Mouse (Mus musculus) midbrain, embryonic 14.5 days (tissue): ENCODE results near the gene Fndc3a. TPM values are rescaled to one million over a fixed set of nuclear protein-coding genes. Genes with fewer than 3 reads are reported as not detected.
A peak's percentile ranks its signal among the peaks of the same experiment; 100 is the strongest.

Experiments used
- ATAC-seq: fragments of 200-750 bp; cut with Nextera tagmentation; 2 replicates; pipeline ENCODE4 v1.8.0; 2017; ENCODE audit warnings: moderate number of reproducible peaks, moderate library complexity; ENCODE audit not compliant: low FRiP score, low TSS enrichment
- DNase-seq: peaks from one replicate; pipeline ENCODE4 v3.0.0-alpha.2; 2015
- H3K27ac ChIP-seq: fragments of 300-500 bp; sonication (generic); replicated peaks from 2 replicates; pipeline ENCODE4 v1.5.1; 2014; ENCODE audit warnings: mild to moderate bottlenecking, low read depth, low read length, moderate library complexity
- H3K27me3 ChIP-seq: fragments of 300-500 bp; sonication (generic); 2 replicates; pipeline ENCODE4 v1.6.1; 2014; ENCODE audit warnings: low read length, control low read depth, mixed read lengths; ENCODE audit not compliant: control insufficient read depth, insufficient read depth
- H3K36me3 ChIP-seq: fragments of 300-500 bp; sonication (generic); 2 replicates; pipeline ENCODE4 v1.6.1; 2014; ENCODE audit warnings: low read length, control low read depth; ENCODE audit not compliant: control insufficient read depth, insufficient read depth
- H3K4me1 ChIP-seq: fragments of 300-500 bp; sonication (generic); 2 replicates; pipeline ENCODE4 v1.6.1; 2014; ENCODE audit warnings: mild to moderate bottlenecking, antibody characterized with exemption, low read length, control low read depth; ENCODE audit not compliant: control insufficient read depth, insufficient read depth
- H3K4me2 ChIP-seq: fragments of 300-500 bp; sonication (generic); 2 replicates; pipeline ENCODE4 v1.6.1; 2014; ENCODE audit warnings: mild to moderate bottlenecking, low read length, moderate library complexity
- H3K4me3 ChIP-seq: fragments of 300-500 bp; sonication (generic); replicated peaks from 2 replicates; pipeline ENCODE4 v1.5.1; 2014; ENCODE audit warnings: low read depth, low read length
- H3K9ac ChIP-seq: fragments of 300-500 bp; sonication (generic); replicated peaks from 2 replicates; pipeline ENCODE4 v1.6.1; 2014; ENCODE audit warnings: mild to moderate bottlenecking, low read length, moderate library complexity
- H3K9me3 ChIP-seq: fragments of 300-500 bp; sonication (generic); 2 replicates; pipeline ENCODE4 v1.6.1; 2016; ENCODE audit warnings: low read length, control low read depth, mixed read lengths; ENCODE audit not compliant: control insufficient read depth
- WGBS: fragments of 180-500 bp; shearing (Covaris S2); extraction: QIAGEN DNeasy Blood & Tissue Kit; methylation state at CpG from one replicate; pipeline ENCODE4 v1.1.7; 2014; 5-methylcytosine and 5-hydroxymethylcytosine counted together
- polyA plus RNA-seq: library from polyadenylated mRNA; unstranded; fragments of >200 nt; fragmentation: Nextera tagmentation; extraction: Ambion mirVana; gene quantifications from 2 replicates; pipeline ENCODE4 v1.2.1, GENCODE M21; 2014

The Fndc3a gene
- polyA plus RNA-seq, 1 experiment from 2014 or later: 48.7 TPM

GRCm38 (mm10) chr14:72738217-72738616 is 28.4 kb upstream of the Fndc3a start:
- Histone ChIP-seq H3K4me2 (no peak overlapping the region), H3K4me1 (no peaks in the 10 kb centered on the region), H3K27me3 (no peaks in the 10 kb centered on the region), H3K36me3 (no peaks in the 10 kb centered on the region), H3K4me3 (no peak overlapping the region), H3K9me3 (no peaks in the 10 kb centered on the region), H3K27ac (no peak overlapping the region), H3K9ac (no peak overlapping the region)
- ATAC-seq (no peak), DNase-seq (no peak)
- 83% methylated on average over 4 of the region's 4 CpGs for WGBS

- 46% methylated on average over 3 of the region's 3 CpGs for WGBS
- no peak overlapping the region for H3K4me2 ChIP-seq
- no peak overlapping the region for H3K9ac ChIP-seq
- H3K9me3 ChIP-seq: no peaks in the 10 kb centered on the region
- H3K36me3 ChIP-seq: no peaks in the 10 kb centered on the region
- no peak overlapping the region for H3K27ac ChIP-seq
- no peak overlapping the region for H3K4me3 ChIP-seq
- ATAC-seq: no peak
- H3K27me3 ChIP-seq: no peaks in the 10 kb centered on the region
- no peak for DNase-seq
- no peaks in the 10 kb centered on the region for H3K4me1 ChIP-seq
Observed at GRCm38 (mm10) chr14:72725865-72726264, 16.1 kb upstream of the Fndc3a start.

GRCm38 (mm10) chr14:72722274-72723053 is 12.7 kb upstream of the Fndc3a start:
- ATAC-seq (no peak), DNase-seq (no peak)
- Histone ChIP-seq H3K36me3 (no peaks in the 10 kb centered on the region), H3K9me3 (no peaks in the 10 kb centered on the region), H3K4me2 (no peak overlapping the region), H3K27me3 (no peaks in the 10 kb centered on the region), H3K4me3 (no peak overlapping the region), H3K9ac (no peak overlapping the region), H3K4me1 (no peaks in the 10 kb centered on the region), H3K27ac (no peak overlapping the region)
- WGBS: 76% methylated on average over 3 of the region's 3 CpGs

- H3K27me3 ChIP-seq: peaks cover 8% of the 10 kb centered on the region; the same call in 1 of the 2 replicates
- H3K27ac ChIP-seq: no peak overlapping the region
- no peak overlapping the region for H3K9ac ChIP-seq
- ATAC-seq (no peak), DNase-seq (no peak)
- H3K9me3 ChIP-seq: no peaks in the 10 kb centered on the region
- H3K36me3 ChIP-seq: no peaks in the 10 kb centered on the region
- H3K4me3 ChIP-seq: no peak overlapping the region
- WGBS: 89% methylated on average over 4 of the region's 4 CpGs
- no peak overlapping the region for H3K4me2 ChIP-seq
- H3K4me1 ChIP-seq: no peaks in the 10 kb centered on the region
Observed at GRCm38 (mm10) chr14:72716175-72716574, 6.4 kb upstream of the Fndc3a start.

- 55% methylated on average over 4 of the region's 4 CpGs for WGBS
- no peaks in the 10 kb centered on the region for H3K36me3 ChIP-seq
- H3K9me3 ChIP-seq: no peaks in the 10 kb centered on the region
- H3K4me1 ChIP-seq: 0 out of 2 replicates have a peak, but pooled peaks cover 7% of the 10 kb centered on the region
- DNase-seq (peak; percentile 6), ATAC-seq (no peak)
- peak overlapping the region; percentile 71 for H3K4me2 ChIP-seq
- no peak overlapping the region for H3K27ac ChIP-seq
- H3K27me3 ChIP-seq: peaks cover 8% of the 10 kb centered on the region; the same call in 1 of the 2 replicates
- no peak overlapping the region for H3K9ac ChIP-seq
- H3K4me3 ChIP-seq: peak overlapping the region; percentile 70; the same call in 1 of the 2 replicates
Observed at GRCm38 (mm10) chr14:72711130-72711529, 1.3 kb upstream of the Fndc3a start.

- H3K4me1 ChIP-seq: 0 out of 2 replicates have a peak, but pooled peaks cover 7% of the 10 kb centered on the region
- H3K27ac ChIP-seq: peak overlapping the region; percentile 87
- peaks cover 8% of the 10 kb centered on the region; the same call in 1 of the 2 replicates for H3K27me3 ChIP-seq
- ATAC-seq (no peak; the same call in none of the 2 replicates), DNase-seq (peak; percentile 75)
- WGBS: 1% methylated on average over 38 of the region's 38 CpGs
- peak overlapping the region; percentile 70 for H3K4me3 ChIP-seq
- H3K9ac ChIP-seq: peak overlapping the region; percentile 87
- no peaks in the 10 kb centered on the region for H3K36me3 ChIP-seq
- H3K4me2 ChIP-seq: peak overlapping the region; percentile 71
- no peaks in the 10 kb centered on the region for H3K9me3 ChIP-seq
Observed at GRCm38 (mm10) chr14:72710341-72711027, 681 bp upstream of the Fndc3a start.

- Histone ChIP-seq H3K27me3 (peaks cover 8% of the 10 kb centered on the region; the same call in 1 of the 2 replicates), H3K27ac (peak overlapping the region; percentile 87), H3K4me2 (peak overlapping the region; percentile 71), H3K4me1 (0 out of 2 replicates have a peak, but pooled peaks cover 7% of the 10 kb centered on the region), H3K9ac (peak overlapping the region; percentile 87), H3K36me3 (no peaks in the 10 kb centered on the region), H3K4me3 (peak overlapping the region; percentile 70), H3K9me3 (no peaks in the 10 kb centered on the region)
- no peak; the same call in 1 of the 2 replicates for ATAC-seq
- DNase-seq: no peak
- under 1% methylated on average over 63 of the region's 70 CpGs for WGBS
Observed at GRCm38 (mm10) chr14:72709091-72709709, 603 bp downstream of the Fndc3a start.

- DNase-seq: peak; percentile 51
- Histone ChIP-seq H3K4me1 (0 out of 2 replicates have a peak, but pooled peaks cover 7% of the 10 kb centered on the region), H3K27ac (no peak overlapping the region)
Observed at GRCm38 (mm10) chr14:72708581-72708991, 1.2 kb downstream of the Fndc3a start.

More at GRCm38 (mm10) chr14:72708581-72708991, 1.2 kb downstream of the Fndc3a start:
- Histone ChIP-seq H3K27me3 (peaks cover 8% of the 10 kb centered on the region; the same call in 1 of the 2 replicates), H3K9ac (peak overlapping the region; percentile 87; the same call in 1 of the 2 replicates), H3K36me3 (no peaks in the 10 kb centered on the region), H3K4me3 (peak overlapping the region; percentile 70), H3K9me3 (no peaks in the 10 kb centered on the region), H3K4me2 (peak overlapping the region; percentile 71)
- 31% methylated on average over 11 of the region's 11 CpGs for WGBS
- no peak for ATAC-seq
